Mouse (Mus musculus): Measurements from ENCODE around the gene Gmpr. TPM values are rescaled to one million over a fixed set of nuclear protein-coding genes. Genes with fewer than 3 reads are reported as not detected.
"Not testable (repeated sequence)": the region's sequence is repeated elsewhere in the genome, so short reads cannot be mapped to it uniquely, and the experiment has no call there.

The Gmpr gene
- polyA plus RNA-seq (2012; rRNA removed), result 13.6 and 16.9 TPM in 2 replicates

DNA sequence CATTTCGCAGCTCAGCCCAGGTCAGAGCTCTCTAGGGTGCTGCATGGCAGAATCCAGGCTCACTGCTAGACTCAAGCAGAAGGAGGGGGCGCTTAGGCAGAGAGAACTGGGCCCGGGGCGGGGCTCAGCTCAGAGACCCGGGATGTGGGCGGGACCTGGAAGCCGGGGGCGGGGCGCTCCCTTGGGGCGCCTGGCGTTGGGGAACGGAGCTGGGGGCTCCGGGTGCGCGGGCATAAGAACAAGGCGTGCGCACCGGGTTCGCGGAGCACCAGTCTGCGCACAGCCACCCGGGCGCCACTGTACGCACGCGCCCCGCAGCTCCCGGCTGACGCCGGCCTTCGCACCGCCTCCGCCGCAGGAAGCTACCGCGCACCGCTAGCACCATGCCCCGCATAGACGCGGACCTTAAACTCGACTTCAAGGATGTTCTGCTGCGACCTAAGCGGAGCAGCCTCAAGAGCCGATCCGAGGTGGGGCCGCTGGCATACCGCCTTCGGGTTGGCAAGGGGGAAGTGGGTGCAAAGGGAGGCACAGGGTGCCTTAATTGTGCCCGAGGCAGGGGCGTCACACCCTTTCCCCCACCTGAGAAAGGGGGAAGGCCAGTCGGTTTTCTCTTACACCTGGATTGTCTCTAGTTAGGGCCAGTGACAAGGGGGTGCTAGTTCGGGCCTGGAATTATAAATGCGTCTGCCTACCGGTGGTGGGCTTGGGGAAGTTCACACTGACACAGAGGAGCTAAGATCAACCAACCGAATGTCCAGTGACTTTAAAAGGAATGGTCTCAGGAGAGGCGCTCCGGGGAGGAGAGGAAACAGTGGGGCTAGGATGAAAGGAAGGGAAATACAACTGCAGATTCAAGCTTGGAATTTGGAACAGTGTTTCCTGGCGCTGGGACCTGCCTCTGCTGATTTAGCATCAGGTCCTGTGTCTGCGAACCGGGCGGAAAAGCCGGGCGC is at the start of gene Gmpr:
Gmpr (plus strand) TSS at position 171 of the 956 bp plus-strand sequence.
- no peak for DNase-seq (ENCODE audit: low read depth)

DNA sequence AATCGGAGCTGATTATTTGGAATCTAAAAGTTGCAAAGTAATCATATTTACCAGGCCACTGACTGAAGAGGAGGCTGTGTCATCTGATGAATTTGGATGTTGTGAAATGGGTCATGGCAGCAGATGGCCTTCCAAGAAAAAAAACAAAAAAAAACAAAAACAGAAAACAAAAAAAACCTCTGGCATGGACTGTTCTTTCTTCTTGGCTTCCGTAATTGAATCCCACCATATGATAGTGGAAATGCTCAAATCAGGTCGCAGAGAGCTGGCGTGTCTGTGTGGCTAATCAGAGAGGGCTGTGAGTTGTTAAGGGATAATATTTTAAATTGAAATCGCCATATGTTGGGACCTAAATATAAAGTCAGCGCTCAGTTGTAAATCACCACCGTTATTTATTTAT is 49.8 kb upstream of the Gmpr start:
- no peak for DNase-seq (ENCODE audit: low read depth)

DNA sequence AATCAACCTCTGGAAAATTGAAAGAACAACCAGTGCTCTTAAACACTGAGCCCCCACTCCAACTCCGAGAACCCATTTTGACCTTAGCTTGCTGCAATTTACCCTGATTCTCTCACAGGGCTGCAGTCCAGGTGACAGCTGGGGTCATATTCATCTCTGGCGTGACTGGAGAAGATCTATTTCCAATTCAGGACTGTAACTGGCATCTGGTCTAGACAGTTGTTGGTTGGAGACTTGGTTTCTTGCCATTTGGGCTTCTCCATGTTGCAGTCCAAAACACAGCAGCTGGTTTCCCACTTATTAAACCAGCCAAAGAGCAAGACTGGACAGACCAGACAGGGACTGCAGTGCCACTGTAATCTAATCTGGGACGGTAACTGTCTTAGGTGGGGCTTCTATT is 47.1 kb upstream of the Gmpr start:
- no peak for DNase-seq (ENCODE audit: low read depth)

GRCm38 (mm10) chr13:45461370-45461958 is 45.8 kb upstream of the Gmpr start:
- DNase-seq (ENCODE audit: low read depth), result no peak

DNA sequence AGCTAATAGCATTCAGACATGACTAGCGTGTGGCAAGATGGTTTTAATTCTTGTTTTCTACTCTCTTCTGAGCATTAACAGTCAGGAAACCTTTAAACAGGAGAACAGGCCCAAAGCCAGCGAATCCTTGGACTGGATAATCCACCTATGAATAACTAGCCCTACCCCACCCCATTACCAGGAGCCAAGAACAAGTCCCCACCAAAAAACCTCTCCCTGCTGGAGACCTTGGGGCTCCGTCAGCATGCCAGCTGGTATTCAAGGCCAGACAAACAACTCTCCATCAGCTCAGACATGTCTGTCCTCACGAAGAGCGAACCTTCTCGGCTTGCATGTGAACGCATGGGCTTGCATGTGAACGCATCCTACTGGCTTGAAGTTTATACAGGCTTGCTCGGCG is 41.6 kb upstream of the Gmpr start:
- DNase-seq (ENCODE audit: low read depth), result no peak

DNA sequence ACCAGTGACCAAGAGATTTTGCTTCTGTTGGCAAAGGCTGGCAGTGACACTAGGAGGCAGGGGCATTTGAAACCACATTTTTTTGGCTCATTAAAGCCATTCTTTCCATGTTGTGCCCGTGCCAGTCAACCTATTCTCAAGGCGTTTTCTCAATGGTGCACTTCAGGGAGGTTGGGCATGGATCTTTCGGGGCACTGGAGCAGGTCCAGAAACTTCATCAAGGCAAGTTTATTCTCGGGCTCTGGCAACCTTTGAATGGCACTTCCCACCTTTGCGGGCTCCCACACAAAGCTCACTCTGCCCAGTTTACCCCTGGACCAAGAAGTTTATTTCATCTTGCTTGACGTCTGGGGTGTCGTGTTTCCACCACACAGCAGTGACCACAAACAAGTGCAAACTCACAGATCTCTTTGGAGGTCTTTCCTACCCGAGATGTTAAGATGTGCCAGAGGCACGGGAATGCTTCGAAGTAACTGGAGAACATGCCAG is 41.2 kb upstream of the Gmpr start:
- DNase-seq (ENCODE audit: low read depth), result no peak

DNA sequence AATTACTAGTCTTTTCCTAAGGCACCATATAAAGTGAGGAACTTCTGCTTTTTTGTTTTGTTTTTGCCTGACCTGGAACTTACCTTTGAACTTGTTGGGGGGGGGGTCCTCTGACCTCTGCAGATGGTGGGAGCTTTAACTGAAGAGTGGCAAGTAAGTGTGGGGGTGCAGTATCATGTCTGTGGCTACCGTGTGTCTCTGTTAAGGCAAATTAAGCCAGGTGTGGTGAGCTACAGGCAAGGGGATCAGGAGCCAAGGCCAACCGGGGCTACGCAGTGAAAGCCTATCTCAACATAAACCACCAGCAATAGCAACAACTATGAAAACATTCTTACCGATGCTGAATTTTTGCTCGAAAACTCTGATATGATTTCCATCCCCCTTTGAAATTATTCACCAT is 38.5 kb upstream of the Gmpr start:
- DNase-seq (ENCODE audit: low read depth), result no peak

GRCm38 (mm10) chr13:45469481-45470301 is 37.6 kb upstream of the Gmpr start:
- DNase-seq (ENCODE audit: low read depth), result no peak

DNA sequence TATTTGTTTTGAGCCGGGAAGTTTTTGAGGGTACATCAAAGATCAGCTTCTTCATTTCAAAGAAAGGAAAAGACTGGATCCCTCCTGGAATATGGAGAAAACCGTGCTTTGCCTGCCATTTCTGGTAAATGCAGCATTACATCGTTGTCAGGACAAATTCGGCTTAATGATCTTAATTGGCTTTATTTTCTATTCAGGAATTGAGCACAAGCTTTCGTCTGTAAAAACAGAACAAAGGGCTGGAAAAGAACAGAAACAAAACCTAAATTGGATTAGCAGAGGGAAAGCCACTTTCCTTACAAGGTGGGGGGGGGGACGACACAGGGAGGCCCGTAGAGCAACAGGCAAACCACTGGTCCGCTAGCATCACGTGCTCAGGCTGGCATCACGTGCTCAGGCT is 33.9 kb upstream of the Gmpr start:
- DNase-seq (ENCODE audit: low read depth), result no peak

- DNase-seq (ENCODE audit: low read depth), result no peak
Measured at GRCm38 (mm10) chr13:45475297-45475696, 31.9 kb upstream of the Gmpr start.

- no peak for DNase-seq (ENCODE audit: low read depth)
Measured at GRCm38 (mm10) chr13:45477183-45477582, 30.1 kb upstream of the Gmpr start.

GRCm38 (mm10) chr13:45479951-45480350 is 27.3 kb upstream of the Gmpr start:
- DNase-seq (ENCODE audit: low read depth), result no peak

- DNase-seq (ENCODE audit: low read depth), result no peak
Measured at GRCm38 (mm10) chr13:45483215-45483614, 24.0 kb upstream of the Gmpr start.

- not testable (repeated sequence) for DNase-seq (ENCODE audit: low read depth)
Measured at GRCm38 (mm10) chr13:45483949-45484348, 23.3 kb upstream of the Gmpr start.

- no peak for DNase-seq (ENCODE audit: low read depth)
Measured at GRCm38 (mm10) chr13:45485602-45486001, 21.6 kb upstream of the Gmpr start.

GRCm38 (mm10) chr13:45486598-45486997 is 20.6 kb upstream of the Gmpr start:
- no peak for DNase-seq (ENCODE audit: low read depth)

- no peak for DNase-seq (ENCODE audit: low read depth)
Measured at GRCm38 (mm10) chr13:45491991-45492732, 15.1 kb upstream of the Gmpr start.

DNA sequence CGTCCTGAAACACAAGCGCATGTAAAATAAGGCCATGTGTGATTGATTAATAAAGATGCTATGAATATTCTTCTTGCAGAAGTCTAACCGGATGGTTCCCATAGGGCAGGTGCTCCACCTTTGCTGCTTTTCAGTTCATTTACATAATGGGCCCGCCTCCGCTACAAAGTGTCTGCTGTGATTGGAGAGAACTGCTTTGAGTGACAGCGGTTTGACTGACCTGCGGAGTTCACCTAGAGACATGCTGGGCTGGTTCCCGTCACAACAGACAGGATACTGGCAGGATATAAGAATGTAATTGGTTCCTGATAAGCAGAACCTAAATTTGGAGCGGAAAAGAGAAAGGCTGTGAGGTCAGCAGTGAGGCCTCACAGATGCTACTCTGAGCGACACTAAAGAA is 13.4 kb upstream of the Gmpr start:
- no peak for DNase-seq (ENCODE audit: low read depth)

DNA sequence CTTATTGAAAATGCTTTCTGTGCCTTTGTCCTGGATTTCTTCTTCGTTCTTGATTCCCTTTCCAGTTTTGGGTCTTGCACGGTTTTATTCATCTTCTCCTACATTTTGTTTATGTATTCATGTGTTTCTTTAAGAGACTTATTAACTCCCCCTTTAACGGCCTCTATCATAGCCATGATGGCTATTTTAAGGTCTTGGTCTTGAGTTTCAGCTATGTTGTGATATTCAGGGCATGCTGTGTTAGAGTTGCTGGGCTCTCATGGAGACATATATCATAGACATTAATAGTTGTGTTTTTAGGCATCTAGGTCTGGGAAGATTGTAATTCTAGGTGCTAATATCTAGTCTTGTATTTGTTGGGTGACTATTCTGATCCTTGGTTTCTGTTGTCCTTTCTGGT is 8.6 kb upstream of the Gmpr start:
- DNase-seq (ENCODE audit: low read depth), result no peak

DNA sequence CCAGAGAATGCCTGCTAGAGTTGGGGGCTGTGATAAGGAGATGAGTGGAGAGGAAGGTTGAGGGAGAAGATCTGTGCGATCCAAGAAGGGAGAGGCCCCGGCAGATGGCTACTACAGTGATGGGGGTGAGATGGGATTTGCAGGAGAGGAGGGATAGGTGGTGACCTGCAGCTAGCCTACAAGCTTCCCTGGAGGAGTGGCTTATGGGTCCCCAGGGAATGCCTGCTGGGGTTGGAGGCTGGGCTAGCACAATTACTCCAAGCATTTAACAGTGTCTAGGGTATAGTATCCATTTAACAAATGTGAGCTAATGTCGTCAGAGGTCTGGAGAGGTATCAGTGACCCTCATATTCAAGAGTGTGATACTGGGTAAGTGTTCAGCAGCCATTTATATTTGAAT is 7.9 kb upstream of the Gmpr start:
- DNase-seq (ENCODE audit: low read depth), result no peak

GRCm38 (mm10) chr13:45499906-45500305 is 7.3 kb upstream of the Gmpr start:
- no peak for DNase-seq (ENCODE audit: low read depth)

Measured in gonadal fat pad, adult 2 months (tissue).